Mouse (Mus musculus): ENCODE data around the gene Klk1b3. TPM values are rescaled to one million over a fixed set of nuclear protein-coding genes. Genes with fewer than 3 reads are reported as not detected.
"Not testable (repeated sequence)": the region's sequence is repeated elsewhere in the genome, so short reads cannot be mapped to it uniquely, and the experiment has no call there.

The Klk1b3 gene
- polyA plus RNA-seq (2016; fragmentation: Nextera tagmentation; extraction: Ambion mirVana): not detected in 2 replicates

- WGBS: 54% methylated on average over 3 of the region's 3 CpGs
These were observed at the start of gene Klk1b3 for GRCm38 (mm10) chr7:44197891-44198290. Gene Klk1b3 (plus strand): TSS chr7:44198191.

GRCm38 (mm10) chr7:44179299-44180045, 18.5 kb upstream of the Klk1b3 start:
- Histone ChIP-seq H3K4me2 (no peak overlapping the region), H3K9me3 (replicated peaks) (0 out of 2 replicates have a peak, but pooled peaks cover 2% of the 10 kb centered on the region), H3K27me3 (replicated peaks) (no peaks in the 10 kb centered on the region), H3K4me3 (no peak overlapping the region), H3K9ac (no peak overlapping the region), H3K27ac (ENCODE audit: poor library complexity, severe bottlenecking) (no peak overlapping the region), H3K4me1 (replicated peaks) (no peaks in the 10 kb centered on the region), H3K36me3 (no peaks in the 10 kb centered on the region)
- 72% methylated on average over 9 of the region's 9 CpGs for WGBS
- no peak for ATAC-seq (ENCODE audit: insufficient number of reproducible peaks, low FRiP score)

More at GRCm38 (mm10) chr7:44197891-44198290, at the start of gene Klk1b3:
- Histone ChIP-seq H3K36me3 (no peaks in the 10 kb centered on the region), H3K27me3 (replicated peaks) (no peaks in the 10 kb centered on the region), H3K4me1 (replicated peaks) (no peaks in the 10 kb centered on the region), H3K9ac (no peak within 1 kb of the TSS), H3K4me2 (no peak within 1 kb of the TSS), H3K27ac (ENCODE audit: poor library complexity, severe bottlenecking) (no peak within 1 kb of the TSS), H3K4me3 (no peak within 1 kb of the TSS), H3K9me3 (replicated peaks) (no peaks in the 10 kb centered on the region)
- ATAC-seq (ENCODE audit: insufficient number of reproducible peaks, low FRiP score): no peak

- not testable (repeated sequence) for H3K27ac ChIP-seq (ENCODE audit: poor library complexity, severe bottlenecking); H3K4me1 ChIP-seq (replicated peaks); H3K4me3 ChIP-seq; H3K27me3 ChIP-seq (replicated peaks); H3K9ac ChIP-seq; H3K9me3 ChIP-seq (replicated peaks); H3K36me3 ChIP-seq; ATAC-seq (ENCODE audit: insufficient number of reproducible peaks, low FRiP score); H3K4me2 ChIP-seq
- WGBS: 69% methylated on average over 8 of the region's 8 CpGs
These were observed 11.5 kb upstream of the Klk1b3 start for GRCm38 (mm10) chr7:44186516-44186915.

GRCm38 (mm10) chr7:44187936-44188335, 10.1 kb upstream of the Klk1b3 start, which contains the start of gene Klk1b24:
Gene Klk1b24 (plus strand): TSS chr7:44188236.
- H3K9me3 ChIP-seq (replicated peaks); H3K36me3 ChIP-seq; H3K27me3 ChIP-seq (replicated peaks); H3K4me1 ChIP-seq (replicated peaks); H3K9ac ChIP-seq; H3K4me2 ChIP-seq; H3K27ac ChIP-seq (ENCODE audit: poor library complexity, severe bottlenecking); H3K4me3 ChIP-seq; ATAC-seq (ENCODE audit: insufficient number of reproducible peaks, low FRiP score): not testable (repeated sequence)

GRCm38 (mm10) chr7:44193466-44193865, 4.5 kb upstream of the Klk1b3 start:
- H3K4me2 ChIP-seq; H3K4me1 ChIP-seq (replicated peaks); H3K36me3 ChIP-seq; H3K9me3 ChIP-seq (replicated peaks); ATAC-seq (ENCODE audit: insufficient number of reproducible peaks, low FRiP score); H3K9ac ChIP-seq; H3K4me3 ChIP-seq; H3K27ac ChIP-seq (ENCODE audit: poor library complexity, severe bottlenecking); H3K27me3 ChIP-seq (replicated peaks): not testable (repeated sequence)
- WGBS: 94% methylated on average over 1 of the region's 1 CpGs

- H3K36me3 ChIP-seq; ATAC-seq (ENCODE audit: insufficient number of reproducible peaks, low FRiP score): not testable (repeated sequence)
These were observed 9.1 kb downstream of the Klk1b3 start, which contains the start of gene Klk1b4 for GRCm38 (mm10) chr7:44207135-44207534. Gene Klk1b4 (plus strand): TSS chr7:44207435.

GRCm38 (mm10) chr7:44208307-44208706, 10.3 kb downstream of the Klk1b3 start:
- Histone ChIP-seq H3K27ac (ENCODE audit: poor library complexity, severe bottlenecking) (no peak overlapping the region), H3K36me3 (no peaks in the 10 kb centered on the region), H3K9ac (no peak overlapping the region), H3K9me3 (replicated peaks) (no peaks in the 10 kb centered on the region), H3K4me2 (no peak overlapping the region), H3K27me3 (replicated peaks) (peaks cover 12% of the 10 kb centered on the region; the same call in 1 of the 2 replicates), H3K4me3 (no peak overlapping the region), H3K4me1 (replicated peaks) (no peaks in the 10 kb centered on the region)
- WGBS: 68% methylated on average over 3 of the region's 3 CpGs
- no peak for ATAC-seq (ENCODE audit: insufficient number of reproducible peaks, low FRiP score)

More at GRCm38 (mm10) chr7:44207135-44207534, 9.1 kb downstream of the Klk1b3 start, which contains the start of gene Klk1b4:
- H3K4me3 ChIP-seq; H3K4me2 ChIP-seq; H3K9ac ChIP-seq; H3K9me3 ChIP-seq (replicated peaks); H3K4me1 ChIP-seq (replicated peaks); H3K27ac ChIP-seq (ENCODE audit: poor library complexity, severe bottlenecking): not testable (repeated sequence)
- peaks cover 12% of the 10 kb centered on the region; the same call in 1 of the 2 replicates for H3K27me3 ChIP-seq (replicated peaks)
- WGBS: 38% methylated on average over 3 of the region's 3 CpGs

- 62% methylated on average over 1 of the region's 1 CpGs for WGBS
- Histone ChIP-seq H3K27me3 (replicated peaks) (peaks cover 7% of the 10 kb centered on the region; the same call in 1 of the 2 replicates), H3K9me3 (replicated peaks) (no peaks in the 10 kb centered on the region)
These were observed 17.7 kb downstream of the Klk1b3 start, which contains the start of gene Klk1b5 for GRCm38 (mm10) chr7:44215645-44216044. Gene Klk1b5 (plus strand): TSS chr7:44215945.

GRCm38 (mm10) chr7:44221601-44222000, 23.6 kb downstream of the Klk1b3 start:
- H3K36me3 ChIP-seq; H3K4me2 ChIP-seq; H3K9me3 ChIP-seq (replicated peaks); H3K9ac ChIP-seq; H3K4me3 ChIP-seq; H3K4me1 ChIP-seq (replicated peaks); H3K27me3 ChIP-seq (replicated peaks); H3K27ac ChIP-seq (ENCODE audit: poor library complexity, severe bottlenecking): not testable (repeated sequence)
- WGBS: 57% methylated on average over 8 of the region's 10 CpGs
- ATAC-seq (ENCODE audit: insufficient number of reproducible peaks, low FRiP score): peak; percentile 39; the same call in 1 of the 2 replicates

More at GRCm38 (mm10) chr7:44215645-44216044, 17.7 kb downstream of the Klk1b3 start, which contains the start of gene Klk1b5:
- H3K4me1 ChIP-seq (replicated peaks): no peaks in the 10 kb centered on the region
- H3K4me3 ChIP-seq: no peak within 1 kb of the TSS
- no peak for ATAC-seq (ENCODE audit: insufficient number of reproducible peaks, low FRiP score)
- no peak within 1 kb of the TSS for H3K4me2 ChIP-seq
- no peak within 1 kb of the TSS for H3K9ac ChIP-seq
- H3K36me3 ChIP-seq: no peaks in the 10 kb centered on the region
- H3K27ac ChIP-seq (ENCODE audit: poor library complexity, severe bottlenecking): no peak within 1 kb of the TSS

- H3K36me3 ChIP-seq; H3K4me1 ChIP-seq (replicated peaks); H3K9me3 ChIP-seq (replicated peaks); H3K4me2 ChIP-seq; ATAC-seq (ENCODE audit: insufficient number of reproducible peaks, low FRiP score); H3K27ac ChIP-seq (ENCODE audit: poor library complexity, severe bottlenecking); H3K27me3 ChIP-seq (replicated peaks); H3K4me3 ChIP-seq; H3K9ac ChIP-seq: not testable (repeated sequence)
- WGBS: 54% methylated on average over 6 of the region's 6 CpGs
These were observed 24.3 kb downstream of the Klk1b3 start for GRCm38 (mm10) chr7:44222335-44222734.

GRCm38 (mm10) chr7:44225076-44225475, 27.1 kb downstream of the Klk1b3 start, which contains the start of gene Klk1:
Gene Klk1 (plus strand): TSS chr7:44225360.
- H3K27me3 ChIP-seq (replicated peaks): no peaks in the 10 kb centered on the region
- H3K4me2 ChIP-seq: no peak within 1 kb of the TSS
- no peak within 1 kb of the TSS for H3K9ac ChIP-seq
- H3K9me3 ChIP-seq (replicated peaks): no peaks in the 10 kb centered on the region
- H3K4me3 ChIP-seq: no peak within 1 kb of the TSS
- H3K27ac ChIP-seq (ENCODE audit: poor library complexity, severe bottlenecking): no peak within 1 kb of the TSS
- WGBS: 43% methylated on average over 1 of the region's 1 CpGs
- no peaks in the 10 kb centered on the region for H3K36me3 ChIP-seq
- no peaks in the 10 kb centered on the region for H3K4me1 ChIP-seq (replicated peaks)
- no peak for ATAC-seq (ENCODE audit: insufficient number of reproducible peaks, low FRiP score)
